Mouse (Mus musculus) megakaryocyte, embryonic 14.5 days (primary cell): ENCODE data around the gene Usp19.

Experiments
- FLI1 ChIP-seq: IDR thresholded peaks from 2 replicates; pipeline ENCODE4 v1.6.1; 2012; ENCODE audit warnings: low read length, inconsistent platforms, mixed read lengths
- GATA1 ChIP-seq: IDR thresholded peaks from 3 replicates; pipeline ENCODE4 v1.6.1; 2012; ENCODE audit warnings: mixed read lengths, low read length, inconsistent platforms, borderline replicate concordance

DNA sequence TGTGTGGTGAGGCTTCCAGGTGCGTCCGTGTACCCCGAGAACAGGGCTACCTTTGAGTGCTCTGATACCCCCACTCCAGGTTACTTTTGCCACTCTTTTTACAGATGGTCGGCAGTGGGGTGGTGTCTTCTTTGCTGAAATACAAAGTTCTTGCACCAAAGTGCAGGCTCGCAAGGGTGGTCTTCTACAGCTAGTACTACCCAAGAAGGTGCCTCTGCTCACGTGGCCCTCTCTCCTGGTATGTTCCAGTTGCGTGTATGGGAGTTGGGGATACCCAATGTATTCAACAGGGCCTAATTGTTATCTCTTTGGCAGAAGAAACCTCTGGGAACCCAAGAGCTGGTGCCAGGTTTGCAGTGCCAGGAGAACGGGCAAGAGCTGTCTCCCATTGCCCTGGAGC lies 2.8 kb downstream of the Usp19 start:
- TF ChIP-seq GATA1 = no peak
- no peak for TF ChIP-seq FLI1
